Mouse (Mus musculus): ENCODE data around the gene Edf1. TPM values are rescaled to one million over a fixed set of nuclear protein-coding genes. Genes with fewer than 3 reads are reported as not detected.
"Not testable (repeated sequence)": the region's sequence is repeated elsewhere in the genome, so short reads cannot be mapped to it uniquely, and the experiment has no call there.

Gene Edf1
- polyA plus RNA-seq, 1 experiment from 2014 or later, result 295 TPM

DNA sequence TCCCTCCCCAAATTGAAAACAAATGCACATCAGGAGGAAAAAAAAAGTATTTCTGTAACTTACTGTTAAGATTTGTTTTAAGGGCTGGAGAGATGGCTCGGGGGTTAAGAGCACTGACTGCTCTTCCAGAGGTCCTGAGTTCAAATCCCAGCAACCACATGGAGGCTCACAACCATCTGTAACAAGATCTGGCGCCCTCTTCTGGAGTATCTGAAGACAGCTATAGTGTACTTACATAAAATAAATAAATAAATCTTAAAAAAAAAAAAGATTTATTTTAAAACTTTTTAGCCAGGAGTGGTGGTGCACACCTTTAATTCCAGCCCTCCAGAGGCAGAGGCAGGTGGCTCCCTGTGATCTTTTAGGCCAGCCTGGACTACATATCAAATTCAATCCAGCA is 2.2 kb upstream of the Edf1 start:
- DNase-seq; H3K36me3 ChIP-seq (ENCODE audit: insufficient read depth); H3K4me3 ChIP-seq (ENCODE audit: low read depth, low read length); H3K27me3 ChIP-seq (ENCODE audit: insufficient read depth, low read length); H3K4me2 ChIP-seq; H3K9ac ChIP-seq; ATAC-seq (ENCODE audit: insufficient read depth); H3K27ac ChIP-seq (ENCODE audit: low read depth); H3K9me3 ChIP-seq (ENCODE audit: low read depth, low read length): not testable (repeated sequence)
- WGBS, result 45% methylated on average over 2 of the region's 2 CpGs
- peak; percentile 15; the same call in 1 of the 2 replicates for TF ChIP-seq CTCF (IDR thresholded peaks at IDR 0.05; ENCODE audit: low read depth)
- peaks cover 11% of the 10 kb centered on the region for H3K4me1 ChIP-seq (ENCODE audit: insufficient read depth)

- H3K4me3 ChIP-seq (ENCODE audit: low read depth, low read length), result no peak overlapping the region
- ATAC-seq (ENCODE audit: insufficient read depth) (no peak), DNase-seq (no peak)
- H3K27ac ChIP-seq (ENCODE audit: low read depth), result no peak overlapping the region
- 54% methylated on average over 1 of the region's 1 CpGs for WGBS
- H3K9ac ChIP-seq, result no peak overlapping the region
- no peak for TF ChIP-seq CTCF (IDR thresholded peaks at IDR 0.05; ENCODE audit: low read depth)
- peaks cover 16% of the 10 kb centered on the region for H3K36me3 ChIP-seq (ENCODE audit: insufficient read depth)
- H3K9me3 ChIP-seq (ENCODE audit: low read depth, low read length), result no peaks in the 10 kb centered on the region
- H3K4me1 ChIP-seq (ENCODE audit: insufficient read depth), result peaks cover 11% of the 10 kb centered on the region
- no peaks in the 10 kb centered on the region for H3K27me3 ChIP-seq (ENCODE audit: insufficient read depth, low read length)
- no peak overlapping the region for H3K4me2 ChIP-seq
Observed at GRCm38 (mm10) chr2:25556296-25556695, 1.4 kb upstream of the Edf1 start.

DNA sequence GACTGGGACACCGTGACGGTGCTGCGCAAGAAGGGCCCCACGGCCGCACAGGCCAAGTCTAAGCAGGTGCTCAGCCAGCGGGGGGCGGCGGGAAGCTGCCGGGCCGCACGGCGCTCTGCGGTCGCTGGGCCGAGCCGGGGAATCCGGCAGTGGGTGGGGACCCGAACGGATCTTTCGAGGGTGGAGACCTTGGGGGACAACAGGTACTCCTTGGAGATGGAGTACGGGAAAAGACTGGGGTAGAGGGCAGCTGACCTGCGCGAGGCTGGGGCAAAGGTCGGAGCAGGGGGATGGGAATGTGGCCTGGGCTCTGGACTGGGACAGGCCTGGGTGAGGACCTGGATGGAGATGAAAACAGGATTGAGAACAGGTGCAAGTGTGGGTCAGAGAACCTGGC is 315 bp downstream of the Edf1 start:
- ATAC-seq (ENCODE audit: insufficient read depth), result peak; percentile 33

GRCm38 (mm10) chr2:25558774-25559173 is 1.1 kb downstream of the Edf1 start:
- WGBS, result 70% methylated on average over 6 of the region's 6 CpGs
- ATAC-seq (ENCODE audit: insufficient read depth), result no peak
- Histone ChIP-seq H3K27ac (ENCODE audit: low read depth) (no peak overlapping the region), H3K9me3 (ENCODE audit: low read depth, low read length) (no peaks in the 10 kb centered on the region), H3K4me2 (peak overlapping the region; percentile 93), H3K4me3 (ENCODE audit: low read depth, low read length) (peak overlapping the region; percentile 93), H3K4me1 (ENCODE audit: insufficient read depth) (peaks cover 11% of the 10 kb centered on the region), H3K9ac (peak overlapping the region; percentile 84), H3K27me3 (ENCODE audit: insufficient read depth, low read length) (no peaks in the 10 kb centered on the region), H3K36me3 (ENCODE audit: insufficient read depth) (peaks cover 41% of the 10 kb centered on the region)
- DNase-seq, result no peak
- no peak for TF ChIP-seq CTCF (IDR thresholded peaks at IDR 0.05; ENCODE audit: low read depth)

More for the DNA sequence above, 315 bp downstream of the Edf1 start:
- Histone ChIP-seq H3K4me3 (ENCODE audit: low read depth, low read length) (peak overlapping the region; percentile 93), H3K4me2 (peak overlapping the region; percentile 93), H3K27ac (ENCODE audit: low read depth) (no peak overlapping the region), H3K27me3 (ENCODE audit: insufficient read depth, low read length) (no peaks in the 10 kb centered on the region), H3K36me3 (ENCODE audit: insufficient read depth) (peaks cover 33% of the 10 kb centered on the region), H3K9me3 (ENCODE audit: low read depth, low read length) (no peaks in the 10 kb centered on the region), H3K9ac (peak overlapping the region; percentile 84), H3K4me1 (ENCODE audit: insufficient read depth) (peaks cover 11% of the 10 kb centered on the region)
- WGBS, result under 1% methylated on average over 24 of the region's 24 CpGs
- DNase-seq, result no peak
- no peak for TF ChIP-seq CTCF (IDR thresholded peaks at IDR 0.05; ENCODE audit: low read depth)

DNA sequence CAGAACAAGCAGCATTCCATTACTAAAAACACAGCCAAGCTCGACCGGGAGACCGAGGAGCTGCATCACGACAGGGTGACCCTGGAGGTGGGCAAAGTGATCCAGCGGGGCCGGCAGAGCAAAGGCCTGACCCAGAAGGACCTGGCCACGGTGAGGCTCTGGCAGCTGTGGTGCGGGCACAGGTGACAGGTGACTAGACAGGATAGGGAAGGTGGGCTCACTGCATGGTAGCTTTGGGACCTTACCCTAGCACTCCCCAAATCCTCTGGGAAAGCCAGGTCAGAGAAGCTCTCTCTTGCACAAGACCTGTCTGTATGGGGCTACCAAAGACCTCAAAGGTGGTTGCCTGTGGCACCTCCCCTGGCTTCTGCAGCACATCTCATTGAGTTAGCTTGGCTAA is 2.9 kb downstream of the Edf1 start:
- TF ChIP-seq CTCF (IDR thresholded peaks at IDR 0.05; ENCODE audit: low read depth), result no peak
- H3K4me3 ChIP-seq (ENCODE audit: low read depth, low read length), result no peak overlapping the region
- DNase-seq, result no peak
- no peak overlapping the region for H3K27ac ChIP-seq (ENCODE audit: low read depth)
- no peaks in the 10 kb centered on the region for H3K9me3 ChIP-seq (ENCODE audit: low read depth, low read length)
- H3K4me2 ChIP-seq, result no peak overlapping the region
- H3K27me3 ChIP-seq (ENCODE audit: insufficient read depth, low read length), result no peaks in the 10 kb centered on the region
- no peak for ATAC-seq (ENCODE audit: insufficient read depth)
- peaks cover 11% of the 10 kb centered on the region for H3K4me1 ChIP-seq (ENCODE audit: insufficient read depth)
- peaks cover 58% of the 10 kb centered on the region for H3K36me3 ChIP-seq (ENCODE audit: insufficient read depth)
- 81% methylated on average over 8 of the region's 8 CpGs for WGBS
- H3K9ac ChIP-seq, result no peak overlapping the region

GRCm38 (mm10) chr2:25561946-25562345 is 4.3 kb downstream of the Edf1 start:
- Histone ChIP-seq H3K9ac (no peak overlapping the region), H3K4me3 (ENCODE audit: low read depth, low read length) (no peak overlapping the region), H3K4me1 (ENCODE audit: insufficient read depth) (peaks cover 11% of the 10 kb centered on the region), H3K4me2 (no peak overlapping the region), H3K27me3 (ENCODE audit: insufficient read depth, low read length) (no peaks in the 10 kb centered on the region), H3K36me3 (ENCODE audit: insufficient read depth) (peaks cover 70% of the 10 kb centered on the region), H3K27ac (ENCODE audit: low read depth) (no peak overlapping the region), H3K9me3 (ENCODE audit: low read depth, low read length) (no peaks in the 10 kb centered on the region)
- TF ChIP-seq CTCF (IDR thresholded peaks at IDR 0.05; ENCODE audit: low read depth), result no peak
- no peak for DNase-seq
- 68% methylated on average over 9 of the region's 9 CpGs for WGBS
- ATAC-seq (ENCODE audit: insufficient read depth), result no peak

DNA sequence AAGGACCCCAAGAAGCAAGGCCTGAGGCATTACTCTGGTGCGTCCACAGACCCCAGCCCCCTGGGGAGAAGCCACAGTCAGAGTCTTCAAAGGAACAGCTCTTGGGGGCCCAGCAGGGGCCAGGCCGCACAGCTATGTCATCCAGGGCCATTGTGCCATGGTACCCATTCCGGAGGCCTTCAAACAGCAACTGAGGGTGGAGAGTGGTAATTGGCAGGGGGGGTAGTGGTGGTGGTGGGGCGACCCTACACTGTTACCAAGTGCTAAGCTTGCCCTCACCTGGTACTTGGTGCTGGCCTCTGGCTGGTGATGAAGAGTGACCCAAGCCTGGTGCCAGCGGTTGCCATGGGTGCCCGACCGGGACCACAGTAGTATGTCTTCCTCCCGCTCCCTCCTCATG is 8.1 kb downstream of the Edf1 start:
- no peak for DNase-seq
- H3K4me1 ChIP-seq (ENCODE audit: insufficient read depth), result no peaks in the 10 kb centered on the region
- no peaks in the 10 kb centered on the region for H3K27me3 ChIP-seq (ENCODE audit: insufficient read depth, low read length)
- H3K9ac ChIP-seq, result no peak overlapping the region
- no peak overlapping the region for H3K27ac ChIP-seq (ENCODE audit: low read depth)
- no peak for TF ChIP-seq CTCF (IDR thresholded peaks at IDR 0.05; ENCODE audit: low read depth)
- H3K36me3 ChIP-seq (ENCODE audit: insufficient read depth), result peaks cover 96% of the 10 kb centered on the region
- H3K4me3 ChIP-seq (ENCODE audit: low read depth, low read length), result no peak overlapping the region
- WGBS, result 89% methylated on average over 8 of the region's 8 CpGs
- no peak overlapping the region for H3K4me2 ChIP-seq
- H3K9me3 ChIP-seq (ENCODE audit: low read depth, low read length), result no peaks in the 10 kb centered on the region
- ATAC-seq (ENCODE audit: insufficient read depth), result no peak

- no peaks in the 10 kb centered on the region for H3K4me1 ChIP-seq (ENCODE audit: insufficient read depth)
- TF ChIP-seq CTCF (IDR thresholded peaks at IDR 0.05; ENCODE audit: low read depth), result peak; percentile 55
- no peaks in the 10 kb centered on the region for H3K9me3 ChIP-seq (ENCODE audit: low read depth, low read length)
- H3K27ac ChIP-seq (ENCODE audit: low read depth), result no peak overlapping the region
- no peak overlapping the region for H3K4me2 ChIP-seq
- DNase-seq (no peak), ATAC-seq (ENCODE audit: insufficient read depth) (no peak)
- peaks cover 94% of the 10 kb centered on the region for H3K36me3 ChIP-seq (ENCODE audit: insufficient read depth)
- H3K27me3 ChIP-seq (ENCODE audit: insufficient read depth, low read length), result no peaks in the 10 kb centered on the region
- 81% methylated on average over 6 of the region's 6 CpGs for WGBS
- no peak overlapping the region for H3K9ac ChIP-seq
- no peak overlapping the region for H3K4me3 ChIP-seq (ENCODE audit: low read depth, low read length)
Observed at GRCm38 (mm10) chr2:25566558-25566957, 8.9 kb downstream of the Edf1 start.

Measured in lung, embryonic 14.5 days (tissue).